Mouse (Mus musculus) midbrain, embryonic 16.5 days (tissue): ENCODE results near the gene Zdhhc22. TPM values are rescaled to one million over a fixed set of nuclear protein-coding genes. Genes with fewer than 3 reads are reported as not detected.

Experiments
- ATAC-seq: fragments of 200-750 bp; cut with Nextera tagmentation; 2 replicates; pipeline ENCODE4 v1.8.0; 2017; ENCODE audit warnings: moderate TSS enrichment
- H3K27ac ChIP-seq: fragments of 300-500 bp; sonication (generic); 2 replicates; pipeline ENCODE4 v1.5.1; 2014; ENCODE audit warnings: mild to moderate bottlenecking, low read length, mixed read lengths
- H3K27me3 ChIP-seq: fragments of 300-500 bp; sonication (generic); 2 replicates; pipeline ENCODE4 v1.6.1; 2014; ENCODE audit warnings: low read depth, low read length, mixed read lengths; ENCODE audit not compliant: control insufficient read depth, insufficient read depth
- H3K36me3 ChIP-seq: fragments of 300-500 bp; sonication (generic); 2 replicates; pipeline ENCODE4 v1.6.1; 2014; ENCODE audit warnings: mild to moderate bottlenecking, low read length, moderate library complexity, mixed read lengths; ENCODE audit not compliant: control insufficient read depth, insufficient read depth
- H3K4me1 ChIP-seq: fragments of 300-500 bp; sonication (generic); 2 replicates; pipeline ENCODE4 v1.6.1; 2014; ENCODE audit warnings: mild to moderate bottlenecking, low read length, mixed read lengths; ENCODE audit not compliant: control insufficient read depth, insufficient read depth
- H3K4me2 ChIP-seq: fragments of 300-500 bp; sonication (generic); 2 replicates; pipeline ENCODE4 v1.6.1; 2014; ENCODE audit warnings: mild to moderate bottlenecking, low read length, mixed read lengths
- H3K4me3 ChIP-seq: fragments of 300-500 bp; sonication (generic); 2 replicates; pipeline ENCODE4 v1.5.1; 2014; ENCODE audit warnings: low read depth, mild to moderate bottlenecking, low read length, moderate library complexity, mixed read lengths
- H3K9ac ChIP-seq: fragments of 300-500 bp; sonication (generic); 2 replicates; pipeline ENCODE4 v1.6.1; 2014; ENCODE audit warnings: low read depth, low read length, mixed read lengths
- H3K9me3 ChIP-seq: fragments of 300-500 bp; sonication (generic); replicated peaks from 2 replicates; pipeline ENCODE4 v1.6.1; 2014; ENCODE audit warnings: mild to moderate bottlenecking, low read length, mixed read lengths; ENCODE audit not compliant: control insufficient read depth, poor library complexity, severe bottlenecking
- WGBS: fragments of 180-500 bp; shearing (Covaris S2); extraction: QIAGEN DNeasy Blood & Tissue Kit; methylation state at CpG from one replicate; pipeline ENCODE4 v1.1.7; 2014; 5-methylcytosine and 5-hydroxymethylcytosine counted together
- polyA plus RNA-seq: library from polyadenylated mRNA; unstranded; fragments of >200 nt; fragmentation: Nextera tagmentation; extraction: Ambion mirVana; gene quantifications from 2 replicates; pipeline ENCODE4 v1.2.1, GENCODE M21; 2015

The Zdhhc22 gene
- polyA plus RNA-seq, 1 experiment from 2014 or later = 28.1 TPM

DNA sequence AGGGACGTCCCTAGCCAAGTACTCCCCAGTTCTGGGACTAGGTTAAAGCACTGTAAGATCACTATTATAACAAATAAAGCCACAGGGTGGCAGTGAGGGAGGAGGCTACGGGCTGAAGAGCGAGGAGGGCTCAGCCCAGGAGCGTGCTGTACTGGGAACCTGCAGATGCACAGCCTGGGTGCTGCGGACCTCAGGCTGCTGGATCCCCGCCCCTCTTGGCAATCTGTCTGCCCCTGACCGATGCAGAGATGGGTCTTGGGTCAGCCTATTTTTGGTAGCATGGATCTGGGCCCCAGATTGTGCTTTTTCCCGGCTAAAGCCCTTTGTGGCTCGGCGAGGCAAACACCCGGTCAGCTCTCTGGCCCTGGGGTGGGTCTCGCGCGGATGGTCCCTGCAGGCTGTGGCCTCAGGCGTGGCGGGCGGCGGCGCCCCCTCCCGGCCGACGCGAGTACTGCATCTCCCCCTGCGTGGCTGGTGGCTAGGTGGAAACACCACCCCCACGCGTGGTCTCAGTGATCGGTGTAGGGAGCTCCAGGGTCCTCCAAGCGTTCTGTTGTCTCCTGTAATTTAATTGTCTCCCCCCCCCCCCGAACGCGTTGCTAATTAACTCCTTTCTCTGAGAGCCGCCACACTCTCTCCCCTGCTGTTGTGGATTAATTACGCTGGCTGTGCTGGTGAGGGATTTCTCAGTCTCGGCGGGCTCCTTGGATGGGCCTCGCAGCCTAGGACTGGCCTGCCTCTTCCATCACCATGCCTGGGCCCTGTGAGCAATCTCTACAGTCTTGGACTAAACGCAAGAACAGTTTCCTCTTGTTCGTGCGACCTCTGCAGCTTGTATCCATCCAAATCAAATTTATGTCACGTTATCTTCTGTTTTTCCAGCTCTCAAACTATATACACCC, 15.6 kb downstream of the Zdhhc22 start:
- H3K9ac ChIP-seq = peak overlapping the region; percentile 61
- no peaks in the 10 kb centered on the region for H3K27me3 ChIP-seq
- WGBS = 3% methylated on average over 40 of the region's 40 CpGs
- H3K4me2 ChIP-seq = peak overlapping the region; percentile 62
- peak overlapping the region; percentile 21 for H3K4me3 ChIP-seq
- peaks cover 24% of the 10 kb centered on the region for H3K4me1 ChIP-seq
- no peaks in the 10 kb centered on the region for H3K36me3 ChIP-seq
- H3K9me3 ChIP-seq = no peaks in the 10 kb centered on the region
- peak overlapping the region; percentile 55 for H3K27ac ChIP-seq
- ATAC-seq = peak; percentile 80

DNA sequence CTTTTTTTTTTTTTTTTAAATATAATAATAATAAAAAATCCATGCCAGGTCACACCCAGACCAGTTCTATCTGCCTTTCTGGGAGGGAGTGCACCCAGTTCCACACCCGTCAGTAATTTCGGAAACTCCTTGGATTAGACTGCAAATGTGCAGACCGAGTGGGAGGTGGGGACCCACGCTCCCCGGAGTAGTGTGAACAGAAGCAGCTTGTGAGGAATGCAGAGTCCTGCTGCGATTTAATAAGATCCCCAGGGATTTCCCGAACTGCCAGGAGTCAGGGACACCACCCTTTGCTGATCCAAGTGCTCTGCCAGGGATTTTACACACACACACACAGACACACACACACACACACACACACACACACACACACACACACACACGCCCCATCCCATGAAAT, 16.5 kb downstream of the Zdhhc22 start:
- Histone ChIP-seq H3K4me2 (no peak overlapping the region; the same call in 1 of the 2 replicates), H3K9ac (no peak overlapping the region), H3K9me3 (no peaks in the 10 kb centered on the region), H3K4me3 (no peak overlapping the region), H3K27me3 (no peaks in the 10 kb centered on the region), H3K27ac (no peak overlapping the region), H3K4me1 (peaks cover 27% of the 10 kb centered on the region), H3K36me3 (no peaks in the 10 kb centered on the region)
- 25% methylated on average over 8 of the region's 8 CpGs for WGBS
- ATAC-seq = 0 out of 2 replicates have a peak, but pooled peaks have one; percentile 5

DNA sequence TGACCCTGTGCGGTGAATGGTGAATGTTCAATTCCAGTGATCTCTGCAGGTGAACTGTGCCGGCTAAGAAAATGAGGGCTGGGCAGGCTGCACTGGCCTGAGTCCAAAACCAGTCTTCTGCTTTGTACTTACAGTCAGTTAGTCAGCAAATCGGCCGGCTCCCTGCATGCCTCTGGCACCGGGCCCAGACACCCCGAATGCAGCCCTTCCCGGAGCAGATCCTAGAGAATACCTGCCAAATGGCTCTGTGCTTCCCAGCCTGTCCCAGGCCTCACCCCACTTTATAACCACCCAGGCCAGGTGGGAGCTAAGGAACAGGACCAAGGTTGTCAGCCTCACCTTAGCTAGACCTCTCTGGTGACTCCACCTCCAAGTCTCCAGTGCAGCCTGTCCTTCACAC, 17.0 kb downstream of the Zdhhc22 start:
- ATAC-seq = no peak
- Histone ChIP-seq H3K36me3 (no peaks in the 10 kb centered on the region), H3K27me3 (no peaks in the 10 kb centered on the region), H3K4me2 (no peak overlapping the region), H3K4me1 (peaks cover 30% of the 10 kb centered on the region), H3K27ac (peak overlapping the region; percentile 39; the same call in 1 of the 2 replicates), H3K4me3 (no peak overlapping the region), H3K9ac (no peak overlapping the region), H3K9me3 (no peaks in the 10 kb centered on the region)
- 32% methylated on average over 7 of the region's 7 CpGs for WGBS

DNA sequence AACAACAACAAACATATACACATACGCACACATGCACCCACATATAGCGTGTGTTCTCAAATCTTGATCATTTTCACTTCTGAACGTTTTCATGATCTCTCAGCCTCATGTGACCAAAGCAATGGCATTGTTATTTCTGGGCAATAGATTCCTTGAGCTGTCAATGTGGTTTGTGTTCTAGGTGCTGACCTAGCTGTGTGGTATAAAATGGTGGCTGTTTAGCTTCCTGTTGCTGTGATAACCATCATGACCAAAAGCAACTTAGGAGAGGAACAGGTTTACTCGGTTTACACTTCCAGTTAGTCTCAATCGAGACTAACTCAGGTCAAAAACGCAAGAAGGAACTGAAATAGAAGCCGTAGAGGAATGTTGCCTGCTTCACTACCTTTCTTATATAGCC, 19.1 kb downstream of the Zdhhc22 start:
- no peaks in the 10 kb centered on the region for H3K36me3 ChIP-seq
- H3K4me2 ChIP-seq = no peak overlapping the region
- H3K27me3 ChIP-seq = no peaks in the 10 kb centered on the region
- H3K27ac ChIP-seq = no peak overlapping the region
- H3K9ac ChIP-seq = no peak overlapping the region
- H3K4me3 ChIP-seq = no peak overlapping the region
- 95% methylated on average over 7 of the region's 7 CpGs for WGBS
- ATAC-seq = no peak
- H3K4me1 ChIP-seq = peaks cover 30% of the 10 kb centered on the region
- no peaks in the 10 kb centered on the region for H3K9me3 ChIP-seq

DNA sequence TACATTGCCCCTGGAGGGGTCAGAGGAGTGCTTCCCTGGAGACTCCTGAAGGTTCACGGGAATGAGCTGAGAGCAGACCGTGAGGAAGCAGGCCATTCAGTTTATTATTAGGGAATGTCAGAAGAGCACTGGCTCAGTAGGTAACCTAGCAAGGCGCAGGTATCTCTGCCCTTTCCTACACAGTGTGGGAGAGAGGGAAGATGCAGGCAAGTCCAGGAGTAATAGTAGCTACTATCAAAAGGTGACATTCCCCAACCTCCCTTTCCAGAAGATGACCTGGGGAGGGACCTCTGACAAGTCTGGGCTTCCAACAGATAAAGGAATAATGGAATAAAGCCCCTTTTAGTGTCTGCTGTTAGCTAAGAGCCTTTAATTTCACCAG, 21.0 kb downstream of the Zdhhc22 start:
- H3K27me3 ChIP-seq = no peaks in the 10 kb centered on the region
- no peak overlapping the region for H3K4me2 ChIP-seq
- 45% methylated on average over 3 of the region's 3 CpGs for WGBS
- no peaks in the 10 kb centered on the region for H3K9me3 ChIP-seq
- H3K4me3 ChIP-seq = no peak overlapping the region
- H3K4me1 ChIP-seq = peaks cover 17% of the 10 kb centered on the region
- no peak for ATAC-seq
- no peak overlapping the region; the same call in 1 of the 2 replicates for H3K9ac ChIP-seq
- peak overlapping the region; percentile 60; the same call in 1 of the 2 replicates for H3K27ac ChIP-seq
- peaks cover 5% of the 10 kb centered on the region; the same call in 1 of the 2 replicates for H3K36me3 ChIP-seq

DNA sequence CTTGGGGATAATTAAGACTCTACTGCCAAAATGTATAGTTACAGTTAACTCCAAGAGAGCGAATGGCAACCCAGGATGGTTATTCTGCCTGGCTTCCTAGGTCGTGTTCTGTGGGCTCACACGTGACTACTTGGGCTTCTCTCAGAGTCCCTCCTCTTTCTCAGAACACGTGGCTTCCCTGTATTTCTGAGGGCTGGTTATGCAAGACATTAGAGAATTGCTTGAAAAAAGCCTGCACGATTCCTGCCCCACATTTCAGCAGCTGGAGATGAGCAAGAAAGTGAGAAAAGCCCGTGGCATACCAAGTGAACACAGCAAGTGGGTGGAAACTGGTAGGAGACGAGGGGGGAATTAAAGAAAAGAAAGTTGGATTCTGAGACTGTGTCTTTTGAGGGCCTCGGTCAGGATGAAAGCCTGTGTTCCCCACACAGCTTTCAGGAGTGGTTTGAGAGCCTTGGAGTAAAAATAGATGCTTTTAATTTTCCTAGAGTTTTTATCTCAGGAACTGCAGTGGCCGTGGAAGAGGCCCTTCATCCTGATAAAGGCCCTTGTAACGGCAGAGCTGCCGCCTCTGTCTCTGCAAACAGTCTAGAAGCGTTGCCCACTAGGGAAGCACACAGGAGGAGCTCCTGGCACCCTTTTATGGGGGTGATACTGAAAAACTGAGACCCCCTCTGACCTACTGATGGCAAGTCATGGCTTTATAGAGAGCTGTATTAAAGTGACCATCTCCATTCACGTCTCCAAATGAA, 21.6 kb downstream of the Zdhhc22 start:
- no peaks in the 10 kb centered on the region for H3K9me3 ChIP-seq
- no peak overlapping the region for H3K4me2 ChIP-seq
- no peaks in the 10 kb centered on the region for H3K27me3 ChIP-seq
- peaks cover 5% of the 10 kb centered on the region for H3K36me3 ChIP-seq
- 45% methylated on average over 13 of the region's 13 CpGs for WGBS
- H3K4me3 ChIP-seq = no peak overlapping the region
- peaks cover 13% of the 10 kb centered on the region for H3K4me1 ChIP-seq
- peak overlapping the region; percentile 17; the same call in 1 of the 2 replicates for H3K9ac ChIP-seq
- ATAC-seq = peak; percentile 26; the same call in 1 of the 2 replicates
- peak overlapping the region; percentile 60 for H3K27ac ChIP-seq

DNA sequence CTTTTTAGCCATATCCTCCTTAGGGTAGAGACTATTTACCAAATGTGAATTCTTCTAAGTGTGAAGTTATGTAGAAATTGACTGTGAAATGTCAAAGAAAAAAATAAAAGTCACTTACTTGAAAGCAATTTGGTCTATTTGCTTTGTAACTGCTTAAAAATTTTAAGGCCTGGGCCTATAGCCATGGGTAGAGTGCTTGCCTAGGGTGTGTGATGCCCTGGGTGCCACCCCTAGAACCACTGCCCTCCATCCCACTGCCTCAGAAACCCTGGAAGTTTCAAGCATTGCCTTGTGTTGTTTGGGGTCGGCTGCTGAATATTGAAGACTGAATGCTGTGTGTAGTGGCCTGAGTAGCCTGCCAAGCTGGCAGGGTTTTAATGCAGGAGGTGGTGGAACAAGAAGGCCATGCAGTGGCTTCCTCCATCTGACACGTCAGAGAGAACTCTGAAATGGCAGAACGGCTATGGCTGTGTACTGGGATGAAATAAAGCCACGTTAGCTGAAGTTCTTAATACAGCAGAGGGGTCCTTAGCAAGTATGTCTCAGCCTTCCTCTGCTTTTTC, 24.9 kb downstream of the Zdhhc22 start:
- H3K4me1 ChIP-seq = peaks cover 5% of the 10 kb centered on the region; the same call in 1 of the 2 replicates
- H3K27me3 ChIP-seq = no peaks in the 10 kb centered on the region
- ATAC-seq = no peak
- WGBS = 87% methylated on average over 4 of the region's 4 CpGs
- H3K9me3 ChIP-seq = no peaks in the 10 kb centered on the region
- H3K36me3 ChIP-seq = peaks cover 20% of the 10 kb centered on the region
- no peak overlapping the region for H3K4me2 ChIP-seq
- H3K27ac ChIP-seq = no peak overlapping the region
- no peak overlapping the region for H3K4me3 ChIP-seq
- no peak overlapping the region for H3K9ac ChIP-seq

DNA sequence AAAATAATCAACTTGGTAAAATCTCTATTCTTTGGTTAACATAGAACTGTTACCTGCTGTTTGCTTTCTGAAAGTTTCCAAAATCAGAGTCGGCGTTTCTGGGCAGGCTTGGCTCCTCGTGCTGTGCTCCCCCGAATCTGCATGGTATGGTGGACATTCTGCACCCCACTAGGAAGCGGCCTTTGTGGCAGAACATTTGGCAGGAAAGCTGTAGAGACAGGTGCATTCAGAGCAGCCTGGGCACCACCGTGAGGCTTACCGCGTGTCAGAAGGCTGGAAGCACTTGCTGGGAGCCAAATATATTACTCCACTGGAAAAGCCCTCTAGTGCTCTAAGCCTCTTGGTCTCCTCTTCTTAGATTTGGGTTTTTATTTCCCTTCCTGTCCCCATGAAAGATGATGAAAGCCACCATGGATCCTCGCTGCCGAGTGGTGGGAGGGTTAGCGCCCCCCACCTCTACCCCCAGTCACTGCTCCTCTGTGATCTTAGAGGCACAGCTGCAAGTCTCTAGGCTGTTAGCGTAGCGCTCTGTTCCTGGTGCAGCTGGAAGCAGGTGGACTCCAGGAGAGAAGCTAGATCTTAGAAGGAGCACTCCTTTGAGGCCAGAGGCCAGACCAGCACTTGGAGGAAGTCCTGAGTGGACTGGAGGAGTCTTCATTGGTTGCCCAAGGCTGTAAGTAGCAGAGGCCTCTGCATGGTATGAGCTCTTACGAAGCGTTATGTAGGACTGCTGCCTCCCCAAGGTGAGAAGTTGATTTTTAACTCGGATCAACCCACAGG, 25.8 kb downstream of the Zdhhc22 start:
- WGBS = 89% methylated on average over 16 of the region's 16 CpGs
- peaks cover 27% of the 10 kb centered on the region for H3K36me3 ChIP-seq

More for the DNA sequence above, 25.8 kb downstream of the Zdhhc22 start:
- Histone ChIP-seq H3K4me2 (no peak overlapping the region), H3K9ac (no peak overlapping the region), H3K27me3 (no peaks in the 10 kb centered on the region), H3K27ac (no peak overlapping the region), H3K4me1 (peaks cover 5% of the 10 kb centered on the region; the same call in 1 of the 2 replicates), H3K9me3 (no peaks in the 10 kb centered on the region), H3K4me3 (no peak overlapping the region)
- no peak for ATAC-seq
